Mouse (Mus musculus) lung, postnatal 0 days (tissue): ENCODE data around the gene Fam92b.

Experiments used
- CTCF ChIP-seq: IDR thresholded peaks from 2 replicates; pipeline ENCODE4 v1.5.1; 2016; ENCODE audit warnings: antibody characterized with exemption, mild to moderate bottlenecking
- EP300 ChIP-seq: IDR thresholded peaks from 2 replicates; pipeline ENCODE4 v1.6.1; 2016; ENCODE audit warnings: antibody characterized with exemption, mild to moderate bottlenecking, control low read depth

DNA sequence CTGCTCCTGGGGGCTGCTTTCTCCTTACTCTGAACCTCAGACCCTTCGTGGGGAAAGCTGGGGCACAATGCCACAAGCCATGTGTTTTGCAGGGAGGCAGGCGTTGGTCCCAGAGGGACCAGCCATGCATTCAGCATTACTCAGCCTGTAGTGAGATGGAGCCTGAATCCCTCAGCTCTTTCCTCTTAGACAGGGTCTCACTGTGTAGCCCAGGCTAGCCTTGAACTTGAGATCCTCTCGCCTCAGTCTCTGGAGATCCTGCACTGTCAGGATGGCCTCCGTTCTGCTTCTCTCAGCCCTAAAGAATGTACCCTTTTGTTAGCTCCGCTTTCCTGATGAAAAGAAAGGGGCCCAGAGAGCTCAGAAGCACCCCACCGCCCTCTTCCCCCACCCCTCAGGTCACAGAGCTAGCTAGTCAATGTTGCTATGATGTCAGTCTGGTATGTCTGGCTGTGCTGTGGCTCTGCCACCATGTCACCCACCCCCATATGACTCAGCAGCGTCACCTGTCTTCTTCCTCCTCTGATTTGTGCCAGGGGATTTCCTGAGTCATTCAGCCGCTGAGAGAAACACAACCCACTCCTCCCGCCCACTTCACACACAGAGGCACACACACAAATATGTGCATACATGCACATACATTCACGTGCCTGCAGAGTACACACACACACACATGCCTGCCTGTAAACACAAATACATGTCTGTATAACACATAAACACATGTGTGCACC, 48.3 kb upstream of the Fam92b start:
- TF ChIP-seq EP300, result no peak
- no peak for TF ChIP-seq CTCF
